Mouse (Mus musculus) activated CD4-positive, CD25-positive, alpha-beta regulatory T cell (primary cell): ENCODE data around the gene Cyb5d1. TPM values are rescaled to one million over a fixed set of nuclear protein-coding genes. Genes with fewer than 3 reads are reported as not detected.

Experiments used
- polyA plus RNA-seq, 2 experiments: library from polyadenylated mRNA; unstranded; fragments of 100-300 nt; shearing (Covaris generic); gene quantifications; one replicate each; pipeline ENCODE4 v1.2.1; 2017

Gene Cyb5d1
- 10 to 100 TPM; 20.5 to 23.2 TPM for polyA plus RNA-seq

GRCm38 (mm10) chr11:69395235-69395633 is at the start of gene Cyb5d1, which contains the start of gene Naa38:
Gene Cyb5d1, minus strand, starts transcription at chr11:69395631.
Gene Naa38, plus strand, starts transcription at chr11:69395487.

GRCm38 (mm10) chr11:69413221-69414181 is 18.1 kb upstream of the Cyb5d1 start, which contains the start of gene Kdm6b:
Gene Kdm6b, minus strand, starts transcription at chr11:69413675.

GRCm38 (mm10) chr11:69398059-69398458 is 2.6 kb upstream of the Cyb5d1 start, which contains the start of gene Tmem88:
Gene Tmem88, minus strand, starts transcription at chr11:69398234.

GRCm38 (mm10) chr11:69369215-69369989 is 26.0 kb downstream of the Cyb5d1 start, which contains the start of gene Chd3:
Gene Chd3, minus strand, starts transcription at chr11:69369406.

Other genes starting within 250 kb of the Cyb5d1 start
- not detected for gene Alox12b, start 238.6 kb downstream of the Cyb5d1 start, polyA plus RNA-seq
- 10 to 100 TPM in 1 of 2 experiments, 1 to 10 TPM in 1; 3.0 to 14.3 TPM for gene Alox8, start 197.8 kb downstream of the Cyb5d1 start, polyA plus RNA-seq
- under 1 TPM; 0.10 to 0.79 TPM for gene Gucy2e, start 158.6 kb downstream of the Cyb5d1 start, polyA plus RNA-seq
- 10 to 100 TPM in 1 of 2 experiments, 1 to 10 TPM in 1; 4.3 to 12.7 TPM for gene Cntrob, start 71.9 kb downstream of the Cyb5d1 start, polyA plus RNA-seq
- 100 to 1,000 TPM; 106 to 112 TPM for gene Trappc1, start 71.7 kb downstream of the Cyb5d1 start, polyA plus RNA-seq
- gene Kcnab3, start 69.4 kb downstream of the Cyb5d1 start, polyA plus RNA-seq: 1 to 10 TPM; 1.9 to 3.8 TPM
- 1 to 10 TPM; 2.3 to 8.7 TPM for gene Rnf227, start 55.2 kb downstream of the Cyb5d1 start, polyA plus RNA-seq
- 100 to 1,000 TPM in 1 of 2 experiments, 10 to 100 TPM in 1; 81.9 to 111 TPM for gene Chd3, start 26.2 kb downstream of the Cyb5d1 start, polyA plus RNA-seq
- gene Naa38, start 144 bp downstream of the Cyb5d1 start, polyA plus RNA-seq: 100 to 1,000 TPM; 128 to 154 TPM
- gene Tmem88, start 2.6 kb upstream of the Cyb5d1 start, polyA plus RNA-seq: under 1 TPM; 0.14 to 0.22 TPM
- 1 to 10 TPM; 4.8 to 6.3 TPM for gene Kdm6b, start 18.0 kb upstream of the Cyb5d1 start, polyA plus RNA-seq
- under 1 TPM; 0.02 to 0.48 TPM for gene Dnah2, start 153.5 kb upstream of the Cyb5d1 start, polyA plus RNA-seq
- gene Efnb3, start 164.6 kb upstream of the Cyb5d1 start, polyA plus RNA-seq: under 1 TPM; 0.23 to 0.32 TPM
- 10 to 100 TPM; 19.2 to 31.5 TPM for gene Wrap53, start 184.6 kb upstream of the Cyb5d1 start, polyA plus RNA-seq
- 100 to 1,000 TPM; 162 to 242 TPM for gene Trp53, start 184.7 kb upstream of the Cyb5d1 start, polyA plus RNA-seq
- gene Atp1b2, start 210.3 kb upstream of the Cyb5d1 start, polyA plus RNA-seq: under 1 TPM in 1 of 2 experiments, not detected in 1; 0.14 TPM
- under 1 TPM in 1 of 2 experiments, not detected in 1; 0.32 TPM for gene Shbg, start 222.3 kb upstream of the Cyb5d1 start, polyA plus RNA-seq
- not detected for gene Sat2, start 226.4 kb upstream of the Cyb5d1 start, polyA plus RNA-seq
- gene Fxr2, start 237.4 kb upstream of the Cyb5d1 start, polyA plus RNA-seq: 10 to 100 TPM; 49.1 to 52.6 TPM